Mouse (Mus musculus) embryo, embryonic 9.5 days (tissue): ENCODE measurements around the gene A230050P20Rik.
"Not testable (repeated sequence)": the region's sequence is repeated elsewhere in the genome, so short reads cannot be mapped to it uniquely, and the experiment has no call there.

Source experiments
- DNase-seq: peaks from one replicate; pipeline ENCODE4 v3.0.0-alpha.2; 2017; ENCODE audit errors: extremely low spot score

The A230050P20Rik gene

DNA sequence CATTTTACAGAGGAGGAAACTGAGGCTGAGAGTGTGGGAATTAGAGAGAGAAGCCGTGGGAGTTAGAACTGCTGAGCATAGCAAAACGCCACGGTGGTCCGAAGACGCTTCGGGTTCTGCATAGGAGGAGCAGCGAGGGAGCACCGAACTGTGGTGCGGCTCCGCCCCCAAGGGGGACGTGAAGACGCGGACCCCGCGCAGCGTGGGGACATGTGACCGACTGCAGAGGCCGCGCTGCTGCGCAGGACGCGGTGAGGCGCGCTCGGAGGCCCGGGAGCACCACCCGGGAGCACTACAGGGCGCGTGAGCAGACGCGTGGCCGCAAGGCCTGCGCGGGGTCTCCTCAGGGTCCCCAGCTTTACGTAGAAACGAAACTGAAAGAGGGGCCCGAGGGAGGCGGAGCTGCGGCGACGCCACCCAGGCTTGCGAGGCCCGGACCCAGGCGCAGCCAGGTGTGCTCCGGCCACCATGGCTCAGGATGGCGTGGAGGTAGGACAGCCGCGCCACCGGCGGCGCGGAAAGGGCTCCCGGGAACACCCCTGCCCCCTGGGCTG lies at the start of gene A230050P20Rik:
Gene A230050P20Rik (plus strand): TSS at position 195 of the 554 bp plus-strand sequence.
- DNase-seq = no peak

DNA sequence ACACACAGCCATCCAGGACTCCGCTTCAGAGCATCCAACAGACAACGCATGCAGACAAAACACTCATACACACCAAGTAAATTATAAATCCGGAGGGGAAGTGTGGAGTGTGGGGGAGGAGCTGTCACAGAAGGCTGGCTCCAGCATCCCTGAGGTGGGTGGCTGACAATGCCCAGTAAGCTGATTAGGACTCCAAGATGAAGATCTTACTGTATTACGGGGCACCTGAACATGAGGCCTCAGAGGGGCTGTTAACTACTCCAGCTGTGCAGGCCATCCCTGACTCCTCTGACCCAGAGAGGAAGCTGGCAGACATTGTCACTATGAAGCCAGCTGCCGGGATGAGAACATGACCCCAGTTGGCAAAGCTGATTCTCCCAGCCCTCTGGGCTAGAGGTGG lies 48.4 kb upstream of the A230050P20Rik start:
- no peak for DNase-seq

DNA sequence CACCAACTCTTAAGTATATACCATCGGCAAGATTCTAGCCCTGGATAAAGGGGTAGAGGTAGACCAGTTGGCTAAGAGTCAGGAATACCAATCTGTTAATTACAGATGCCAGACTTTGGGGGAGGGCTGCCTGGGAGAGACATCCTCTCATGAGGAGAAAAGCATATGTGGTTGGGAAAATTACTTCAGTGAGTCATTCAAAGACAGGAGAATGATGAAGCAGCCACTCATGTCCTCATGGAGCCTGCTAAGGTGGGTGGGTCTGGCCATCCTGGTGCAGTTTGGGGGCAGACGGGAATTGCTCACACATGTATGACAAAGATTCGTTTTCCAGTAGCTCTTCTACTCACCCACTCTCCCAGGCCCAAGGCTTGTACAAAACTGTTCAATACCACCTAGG lies 45.6 kb upstream of the A230050P20Rik start:
- no peak for DNase-seq

DNA sequence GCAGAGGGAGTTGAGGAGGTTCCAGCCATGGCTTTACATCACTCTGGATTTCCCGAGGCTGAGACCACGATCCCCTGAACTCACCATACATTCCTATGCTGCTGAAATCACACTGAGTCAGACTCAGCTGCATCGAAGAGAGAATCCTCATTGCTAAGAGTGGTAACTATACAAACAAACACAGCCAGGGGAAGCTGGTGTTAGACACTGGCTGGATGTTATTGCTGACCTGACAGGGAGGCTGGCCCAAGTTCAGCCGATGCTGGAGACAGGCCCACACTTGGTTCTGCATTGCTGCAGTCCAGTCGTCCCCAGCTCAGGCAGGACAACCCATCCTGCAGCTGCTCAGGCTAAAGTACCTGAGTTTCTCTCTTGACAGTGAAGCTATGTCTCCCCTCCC lies 42.7 kb upstream of the A230050P20Rik start:
- no peak for DNase-seq

DNA sequence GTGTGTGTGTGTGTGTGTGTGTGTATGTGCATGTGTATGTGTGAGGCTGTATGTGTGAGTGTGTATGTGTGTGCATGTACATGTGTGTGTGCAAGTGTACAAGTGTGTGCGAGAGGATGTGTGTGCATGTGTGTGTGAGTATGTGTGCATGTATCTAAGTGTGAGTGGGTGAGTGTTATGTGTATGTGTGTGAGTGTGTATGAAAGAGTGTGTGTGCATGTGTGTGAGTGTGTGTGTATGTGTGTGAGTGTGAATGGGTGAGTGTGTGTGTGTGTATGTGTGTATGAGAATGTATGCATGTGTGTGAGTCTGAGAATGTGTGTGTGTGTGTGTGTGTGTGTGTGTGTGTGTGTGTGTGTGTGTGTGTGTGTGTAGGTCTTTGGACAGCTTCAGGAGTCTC lies 40.3 kb upstream of the A230050P20Rik start:
- no peak for DNase-seq

DNA sequence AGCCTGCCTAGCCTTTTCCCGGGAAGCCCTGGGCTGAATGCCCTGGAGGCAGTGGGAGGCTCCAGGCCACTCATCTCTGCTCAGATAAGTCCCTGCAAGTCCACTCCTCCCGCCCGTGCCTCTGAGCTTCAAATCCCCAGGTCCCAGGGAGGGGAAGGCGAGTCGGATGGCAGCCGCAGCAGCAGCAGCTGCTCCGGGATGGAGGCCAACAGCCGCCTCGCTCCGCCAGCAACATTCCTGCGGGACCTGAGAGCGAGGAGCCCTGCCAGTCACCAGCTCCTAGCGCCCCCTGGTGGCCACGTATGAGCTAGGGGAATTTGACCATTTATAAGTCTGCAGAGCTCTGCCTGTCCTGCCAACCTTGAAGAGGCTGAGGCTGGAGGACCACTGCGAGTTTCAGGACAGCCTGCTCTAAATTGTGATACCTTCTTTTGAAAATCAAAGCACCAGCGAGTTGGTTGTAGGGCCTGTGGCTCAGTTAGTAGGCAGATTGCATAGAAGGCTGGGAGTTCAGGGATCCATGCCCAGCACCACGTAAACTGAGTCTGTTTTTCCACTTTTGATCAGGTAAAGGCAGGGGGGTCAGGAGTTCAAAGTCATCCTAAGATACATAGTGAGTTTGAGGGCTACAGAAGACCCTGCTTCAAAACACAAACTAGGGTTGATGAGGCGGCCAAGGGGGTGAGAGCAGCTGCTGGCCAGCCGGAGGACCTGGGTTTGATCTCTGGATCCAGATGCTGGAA lies 37.4 kb upstream of the A230050P20Rik start:
- DNase-seq = peak; percentile 87

DNA sequence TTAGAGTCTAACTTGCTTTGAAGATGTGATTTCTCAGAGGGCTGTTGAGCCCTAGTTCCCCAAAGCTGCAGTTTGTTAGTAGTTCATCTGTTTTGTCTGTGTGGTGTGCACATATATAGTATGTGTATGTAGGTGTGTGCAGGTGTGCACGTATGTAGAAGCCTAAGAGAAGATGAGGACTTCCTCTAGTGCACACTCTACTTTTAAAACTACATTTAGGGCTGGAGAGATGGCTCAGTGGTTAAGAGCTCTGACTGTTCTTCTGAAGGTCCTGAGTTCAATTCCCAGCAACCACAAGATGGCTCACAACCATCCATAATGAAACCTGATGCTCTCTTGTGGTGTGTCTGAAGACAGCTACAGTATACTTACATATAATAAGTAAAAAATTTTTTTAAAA lies 33.6 kb upstream of the A230050P20Rik start:
- DNase-seq = no peak

DNA sequence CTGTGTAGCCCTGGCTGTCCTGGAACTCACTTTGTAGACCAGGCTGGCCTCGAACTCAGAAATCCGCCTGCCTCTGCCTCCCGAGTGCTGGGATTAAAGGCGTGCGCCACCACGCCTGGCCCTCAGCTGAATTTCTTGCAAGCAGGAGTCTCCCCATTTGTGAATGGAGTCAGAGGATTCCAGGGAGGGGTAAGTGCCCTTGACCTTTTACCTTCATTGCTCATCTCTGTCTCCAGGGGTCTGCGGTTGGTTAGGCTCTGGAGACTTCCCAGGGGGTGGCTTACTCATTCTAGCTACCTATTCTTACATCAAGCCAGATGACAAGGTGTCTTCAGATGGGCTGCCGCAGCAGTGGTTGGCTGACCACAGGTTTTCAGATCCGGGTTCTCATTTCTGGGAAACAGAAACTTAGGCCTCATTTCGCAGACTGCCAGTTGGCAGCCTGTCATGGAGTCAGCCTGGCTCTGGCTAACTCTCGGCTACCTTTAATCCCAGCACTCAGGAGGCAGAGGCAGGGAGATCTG lies 32.9 kb upstream of the A230050P20Rik start:
- DNase-seq = not testable (repeated sequence)

DNA sequence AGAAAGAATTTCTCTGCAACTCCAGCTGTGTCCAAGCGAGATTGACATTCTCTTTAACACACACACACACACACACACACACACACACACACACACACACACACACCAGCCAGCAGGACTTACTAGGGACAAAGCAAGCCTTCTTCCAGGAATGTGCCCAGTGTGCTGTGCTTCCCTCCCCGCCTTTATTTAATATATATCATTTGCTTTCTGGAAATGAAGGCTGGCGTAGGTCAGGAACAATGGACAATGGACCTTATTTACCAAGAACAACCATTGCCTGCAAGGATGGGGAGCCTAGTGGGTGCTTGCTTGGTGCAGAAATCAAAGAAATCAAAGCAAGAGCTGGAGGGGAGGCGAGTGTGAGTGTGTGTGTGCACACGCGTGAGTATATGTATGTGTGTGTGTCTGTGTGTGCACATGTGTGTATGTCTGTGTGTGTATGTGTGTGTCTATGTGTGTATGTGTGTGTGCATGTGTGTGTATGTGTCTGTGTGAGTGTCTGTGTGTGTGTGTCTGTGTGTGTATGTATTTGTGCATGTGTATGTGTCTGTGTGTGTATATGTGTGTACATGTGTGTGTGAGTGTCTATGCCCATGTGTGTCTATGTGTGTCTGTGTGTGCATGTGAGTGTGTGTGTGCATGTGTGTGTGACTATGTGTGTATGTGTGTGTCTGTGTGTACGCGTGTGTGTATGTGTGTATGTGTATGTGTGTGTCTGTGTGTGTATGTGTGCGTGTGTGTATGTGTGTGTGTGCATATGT lies 31.1 kb upstream of the A230050P20Rik start:
- no peak for DNase-seq

DNA sequence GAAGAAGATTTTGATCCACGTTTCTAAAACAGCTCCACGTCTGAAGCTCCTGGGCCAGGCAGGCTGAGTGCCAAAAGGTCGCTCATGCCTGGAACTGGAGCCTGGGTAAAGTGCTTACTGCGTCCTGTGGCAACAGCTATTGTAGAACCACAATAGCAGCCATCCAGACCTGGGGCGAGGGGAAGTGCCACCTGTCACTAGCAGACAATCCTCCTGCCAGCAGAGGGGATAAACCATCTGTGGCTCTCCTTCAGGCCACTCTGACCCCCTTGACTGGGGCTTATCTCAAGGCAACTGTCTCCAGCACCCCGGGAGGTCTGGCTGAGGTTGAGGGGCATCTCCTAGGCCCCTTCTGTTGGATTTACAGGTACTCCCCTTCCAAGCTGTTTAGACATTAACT lies 29.5 kb upstream of the A230050P20Rik start:
- no peak for DNase-seq

DNA sequence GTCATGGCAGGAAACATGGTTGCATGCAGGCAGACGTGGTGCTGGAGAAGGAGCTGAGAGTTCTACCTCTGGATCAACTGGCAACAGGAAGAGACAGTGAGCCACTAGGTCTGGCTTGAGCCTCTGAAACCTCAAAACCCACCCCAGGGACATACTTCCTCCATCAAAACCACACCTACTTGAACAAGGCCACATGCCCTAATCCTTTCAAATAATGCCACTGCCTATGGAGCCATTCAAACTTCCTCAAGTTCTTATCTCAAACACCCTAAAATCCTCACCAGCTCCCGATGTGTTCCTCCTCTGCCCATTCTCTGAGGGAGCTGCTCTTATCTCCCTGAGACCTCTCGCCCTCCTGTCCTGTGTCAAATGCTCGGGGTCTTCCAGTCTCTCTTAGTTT lies 26.2 kb upstream of the A230050P20Rik start:
- no peak for DNase-seq

DNA sequence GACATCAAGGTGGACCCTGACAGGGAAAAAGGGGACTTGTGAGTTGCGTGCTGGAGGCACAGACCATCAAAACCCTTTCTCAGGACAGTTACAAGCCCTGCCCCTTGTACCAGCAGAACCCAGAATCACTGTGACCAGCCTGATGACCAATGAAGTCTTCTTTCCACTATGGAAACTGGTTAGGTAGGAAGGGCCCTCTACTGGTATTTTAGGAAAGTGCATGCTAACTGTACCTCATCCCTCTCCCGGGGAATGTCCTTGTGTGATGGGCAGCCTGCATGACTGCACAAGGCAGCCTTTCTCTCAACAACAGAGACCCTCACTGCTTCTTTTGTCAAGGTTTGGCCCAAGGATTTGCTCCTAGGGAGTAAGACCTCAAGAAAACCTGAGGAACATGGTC lies 25.8 kb upstream of the A230050P20Rik start:
- DNase-seq = peak; percentile 27

DNA sequence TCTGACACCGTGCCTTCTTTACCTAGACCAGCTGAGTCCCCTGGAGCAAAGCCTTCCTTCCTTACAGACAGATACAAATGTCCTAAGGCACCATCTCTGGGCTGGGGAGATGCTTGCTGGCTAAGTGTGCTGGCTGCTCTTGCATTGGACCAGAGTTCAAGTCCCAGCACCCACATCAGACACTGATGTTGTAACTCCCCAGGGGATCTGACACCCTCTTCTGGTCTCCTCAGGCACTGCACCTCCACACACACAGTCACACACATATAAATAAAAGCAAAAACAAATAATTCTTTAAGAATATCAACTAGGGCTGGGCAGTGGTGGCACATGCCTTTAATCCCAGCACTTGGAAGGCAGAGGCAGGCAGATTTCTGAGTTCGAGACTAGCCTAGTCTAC lies 18.3 kb upstream of the A230050P20Rik start:
- no peak for DNase-seq

DNA sequence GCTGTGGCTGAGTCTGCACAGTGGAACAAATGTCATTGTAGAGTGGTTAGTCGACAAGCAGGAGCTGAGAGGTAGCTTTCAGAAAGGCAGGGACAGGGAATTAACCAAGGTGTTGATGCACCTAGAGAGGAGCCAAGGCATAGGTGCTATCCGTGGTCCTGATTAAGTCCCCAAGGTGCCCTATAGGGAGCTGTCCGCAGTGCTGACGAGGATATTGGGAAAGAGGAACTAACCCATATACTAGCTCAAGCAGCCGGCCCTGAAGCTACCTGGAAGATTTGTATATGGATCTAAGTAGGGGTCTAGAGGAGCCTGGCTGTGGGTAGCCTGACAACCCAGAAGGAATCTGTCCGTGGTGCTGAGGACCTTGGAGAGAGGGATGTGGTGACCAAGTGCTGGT lies 11.3 kb upstream of the A230050P20Rik start:
- peak; percentile 60 for DNase-seq

DNA sequence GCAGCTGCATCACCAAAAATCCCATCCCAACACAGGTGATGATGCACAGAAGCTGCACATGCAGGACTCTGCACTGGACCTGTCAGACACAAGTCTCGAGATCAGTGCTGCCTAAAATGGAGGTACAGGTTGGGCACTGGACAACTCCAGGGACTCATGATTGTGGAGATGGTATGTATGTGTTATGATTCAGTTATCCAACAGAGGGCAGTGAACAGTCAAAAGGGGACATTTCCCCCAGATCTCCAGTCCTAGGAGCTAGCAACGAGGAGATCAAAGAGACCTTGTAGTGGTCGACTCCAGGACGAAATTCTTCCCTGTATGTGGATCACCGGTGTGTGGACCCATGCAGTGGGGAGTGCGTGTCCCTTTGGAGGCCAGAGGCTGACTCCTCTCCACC lies 8.5 kb upstream of the A230050P20Rik start:
- no peak for DNase-seq

DNA sequence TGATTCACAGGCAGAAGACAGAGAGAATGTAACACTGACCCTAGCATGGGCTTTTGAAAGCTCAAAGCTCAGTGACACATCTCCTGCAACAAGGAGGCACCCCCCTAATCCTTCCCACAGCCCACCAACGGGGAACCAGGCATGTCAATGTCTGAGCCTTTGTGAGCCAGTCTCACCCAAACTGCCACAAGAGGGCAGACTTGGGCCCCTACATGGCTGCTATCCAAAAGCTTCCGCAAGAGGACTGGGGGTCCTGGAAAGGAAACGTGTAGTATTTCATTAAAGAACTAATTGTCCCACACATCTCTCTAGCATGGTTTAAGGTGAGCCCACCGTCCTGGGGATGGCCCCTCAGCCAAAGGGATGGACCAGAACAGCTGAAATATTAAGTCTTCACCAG lies 6.6 kb upstream of the A230050P20Rik start:
- DNase-seq = peak; percentile 38

DNA sequence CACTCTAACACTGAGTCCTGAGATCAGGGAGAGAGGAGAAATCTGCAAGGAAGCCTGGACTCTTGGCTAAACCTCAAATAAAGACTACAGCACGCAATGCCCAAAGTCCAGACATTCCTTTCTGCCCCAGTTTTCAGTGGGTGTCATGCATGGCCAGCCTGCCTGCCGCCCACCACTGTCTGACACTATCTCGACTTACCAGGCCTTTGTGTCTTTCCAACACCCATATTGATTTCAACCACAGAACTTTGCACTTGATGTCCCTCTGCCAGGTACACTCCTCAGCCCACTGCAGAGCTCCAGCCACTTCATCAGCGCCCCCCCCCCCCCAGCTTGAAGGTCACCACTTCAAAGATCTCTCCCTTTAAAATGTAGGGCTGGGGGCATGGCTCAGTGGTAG lies 6.2 kb upstream of the A230050P20Rik start:
- no peak for DNase-seq

DNA sequence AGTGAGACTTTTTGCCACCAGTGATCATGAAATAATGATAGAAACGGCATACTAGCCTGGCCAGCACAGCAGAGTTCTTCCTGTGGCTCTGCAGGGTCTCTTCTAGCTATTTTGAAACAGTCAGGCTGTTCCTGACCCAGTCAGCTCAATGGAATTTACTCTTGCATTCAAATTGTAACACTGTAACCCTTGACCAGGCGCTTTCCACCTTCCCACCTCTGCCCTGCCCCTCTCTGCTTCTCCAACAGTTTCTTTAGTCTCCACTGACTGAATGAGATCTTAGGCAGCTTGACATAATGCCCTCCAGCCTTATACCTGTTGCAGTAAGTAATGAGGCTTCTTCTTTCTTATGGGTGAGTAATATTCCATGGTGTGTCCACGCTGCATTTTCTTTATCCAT lies 1.6 kb upstream of the A230050P20Rik start:
- no peak for DNase-seq

DNA sequence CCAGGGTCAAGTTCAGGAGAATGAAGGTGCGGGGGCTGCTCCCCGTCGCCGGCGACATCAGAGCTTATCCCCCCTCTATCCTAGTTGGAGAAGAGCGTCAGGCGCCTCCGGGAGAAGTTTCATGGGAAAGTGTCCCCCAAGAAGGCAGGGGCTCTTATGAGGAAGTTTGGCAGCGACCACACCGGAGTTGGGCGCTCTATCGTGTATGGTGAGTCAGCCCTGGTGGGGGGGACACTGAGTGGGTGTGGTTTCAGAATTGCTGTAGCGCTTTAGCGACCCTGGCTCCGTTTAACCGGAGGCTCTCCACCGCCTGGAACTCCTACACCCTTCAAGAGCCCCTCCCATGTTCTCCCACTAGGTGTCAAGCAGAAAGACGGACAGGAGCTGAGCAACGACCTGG lies 804 bp downstream of the A230050P20Rik start:
- DNase-seq = no peak

DNA sequence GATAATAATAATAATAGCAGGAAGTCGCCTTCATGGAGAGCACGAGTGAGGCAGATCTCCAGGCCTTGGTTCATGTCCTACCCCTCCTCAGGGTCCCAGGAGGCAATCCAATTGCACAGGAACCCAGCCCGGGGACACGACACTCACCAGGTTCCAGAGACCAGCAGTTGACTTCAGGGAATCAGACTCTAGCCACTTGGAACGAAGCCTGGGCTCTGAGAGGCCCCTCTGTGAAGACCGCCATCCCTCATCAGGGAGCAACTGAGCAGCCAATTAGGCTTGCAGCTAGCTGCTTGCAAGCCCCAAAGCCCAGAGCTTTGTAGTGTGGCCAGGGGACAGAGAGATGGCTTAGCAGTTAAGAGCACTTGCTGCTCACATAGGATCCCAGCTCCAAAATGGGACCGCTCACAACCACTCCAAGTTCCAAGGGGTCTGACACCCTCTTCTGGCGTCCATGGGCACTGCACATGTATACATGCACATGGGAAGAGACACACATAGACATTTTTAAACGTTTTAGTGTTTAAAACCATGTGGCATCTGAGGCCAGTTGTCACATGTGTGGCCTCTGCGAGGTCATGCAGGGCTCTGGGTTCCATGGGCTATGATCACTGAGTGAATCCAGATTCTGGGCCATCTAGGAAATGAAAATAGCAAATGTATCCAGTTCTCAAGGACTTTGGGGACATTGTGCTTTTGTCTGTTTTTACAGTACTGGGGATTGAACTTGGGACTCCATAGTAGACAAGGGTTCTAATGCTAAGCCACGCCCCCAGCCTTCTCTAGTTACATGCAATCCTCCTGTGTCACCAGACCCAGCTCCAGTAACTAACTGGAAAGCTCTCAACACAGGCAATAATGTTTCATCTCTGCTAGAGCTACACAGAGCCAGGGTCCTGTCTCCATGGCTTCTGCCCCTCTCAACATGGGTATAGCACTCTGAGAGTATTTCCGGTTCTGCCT lies 2.0 kb downstream of the A230050P20Rik start:
- no peak for DNase-seq

DNA sequence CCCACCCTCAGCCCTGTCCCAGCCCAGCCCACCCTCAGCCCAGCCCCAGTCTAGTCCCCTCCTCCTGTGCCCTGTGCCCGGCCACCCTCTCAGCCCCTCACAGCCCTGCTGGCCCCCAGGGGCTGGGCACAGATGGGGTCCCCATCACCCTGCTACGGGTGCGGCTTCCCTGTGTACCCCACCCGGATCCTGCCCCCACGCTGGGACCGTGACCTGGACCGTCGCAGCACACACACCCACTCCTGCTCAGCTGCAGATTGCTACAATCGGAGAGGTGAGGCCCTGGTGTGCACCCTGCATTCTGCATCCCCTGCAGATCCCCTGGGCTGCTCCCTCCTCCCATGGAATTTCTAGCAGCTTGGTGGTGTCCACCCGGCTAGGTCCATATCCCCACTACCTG lies 4.5 kb downstream of the A230050P20Rik start:
- no peak for DNase-seq

DNA sequence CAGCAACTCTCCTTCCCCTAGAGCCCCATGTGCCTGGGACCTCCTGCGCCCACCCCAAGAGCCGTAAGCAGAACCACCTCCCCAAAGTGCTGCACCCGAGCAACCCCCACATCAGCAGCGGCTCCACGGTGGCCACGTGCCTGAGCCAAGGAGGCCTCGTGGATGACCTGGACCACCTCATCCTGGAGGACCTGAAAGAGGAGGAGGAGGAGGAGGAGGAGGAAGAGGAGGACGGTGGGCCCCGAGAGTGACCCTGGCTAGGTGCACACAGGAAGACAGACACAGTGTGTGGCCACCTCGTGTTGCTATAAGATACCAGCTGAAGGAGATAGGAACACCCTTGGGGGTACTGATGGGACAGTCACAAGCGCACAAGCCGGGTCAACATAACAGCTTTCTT lies 5.1 kb downstream of the A230050P20Rik start:
- no peak for DNase-seq
